ENCODE assay signal across 8 mouse cellular contexts in genomic region chr9:16216235-16216634, GRCm38 (mm10).
A peak's percentile ranks its signal among the peaks of the same experiment; 100 is the strongest.
DNase-seq lines count a peak whose midpoint lies in the region; TF ChIP-seq lines count a peak whose summit lies in the region.

No protein-coding gene starts in this region.

- H3K4me3 ChIP-seq in layer of hippocampus, adult 2 months, result no peak overlapping the region
- H3K4me3 ChIP-seq in limb, embryonic 10.5 days, result no peak overlapping the region

- no peaks in the 10 kb centered on the region for H3K27me3 ChIP-seq in limb, embryonic 10.5 days (ENCODE audit: low read depth, poor library complexity, severe bottlenecking)

- no peaks in the 10 kb centered on the region for H3K9me3 ChIP-seq in limb, embryonic 10.5 days (replicated peaks)

- peak overlapping the region; percentile 74 for H3K27ac ChIP-seq in layer of hippocampus, adult 2 months
- H3K27ac ChIP-seq in limb, embryonic 10.5 days, result no peak overlapping the region

- no peak for TF ChIP-seq CTCF in layer of hippocampus, adult 2 months (conservative IDR thresholded peaks at IDR 0.05)

- no peak for DNase-seq in layer of hippocampus, adult 2 months (ENCODE audit: low spot score in 2 of 2)
- DNase-seq in layer of hippocampus, adult 9-10 months (ENCODE audit: low spot score), result no peak
- DNase-seq in MEL-GATA-1-ER (ENCODE audit: extremely low read depth, low read depth), result peak; percentile 81
- DNase-seq in induced T-regulatory cell, adult 2 months (ENCODE audit: low read depth), result peak; percentile 1
- peak; percentile 87 for DNase-seq in lung, postnatal 25 days (ENCODE audit: low spot score)
- no peak for DNase-seq in cerebellum, adult 8-10 months
- no peak for DNase-seq in thymus, postnatal 10 days (ENCODE audit: low spot score in 2 of 2)
- no peak for DNase-seq in limb, embryonic 10.5 days (ENCODE audit: low spot score)

- H3K36me3 ChIP-seq in limb, embryonic 10.5 days, result no peaks in the 10 kb centered on the region

- H3K4me1 ChIP-seq in limb, embryonic 10.5 days, result peaks cover 26% of the 10 kb centered on the region

- 65% methylated on average over 6 of the region's 6 CpGs for WGBS in limb, embryonic 10.5 days

Comparison
In these comparisons a context has a peak if more than half of its experiments do, and no peak if none do; other contexts are left out.
1. DNase-seq: peak in MEL-GATA-1-ER (single experiment), induced T-regulatory cell, adult 2 months (single experiment) and lung, postnatal 25 days (single experiment); none in layer of hippocampus, adult 2 months (0 of 2), layer of hippocampus, adult 9-10 months (single experiment), cerebellum, adult 8-10 months (single experiment), thymus, postnatal 10 days (0 of 2) and limb, embryonic 10.5 days (single experiment).